Mouse (Mus musculus): Measurements from ENCODE around the gene Sf3b3.
"Not testable (repeated sequence)": the region's sequence is repeated elsewhere in the genome, so short reads cannot be mapped to it uniquely, and the experiment has no call there.

The Sf3b3 gene

DNA sequence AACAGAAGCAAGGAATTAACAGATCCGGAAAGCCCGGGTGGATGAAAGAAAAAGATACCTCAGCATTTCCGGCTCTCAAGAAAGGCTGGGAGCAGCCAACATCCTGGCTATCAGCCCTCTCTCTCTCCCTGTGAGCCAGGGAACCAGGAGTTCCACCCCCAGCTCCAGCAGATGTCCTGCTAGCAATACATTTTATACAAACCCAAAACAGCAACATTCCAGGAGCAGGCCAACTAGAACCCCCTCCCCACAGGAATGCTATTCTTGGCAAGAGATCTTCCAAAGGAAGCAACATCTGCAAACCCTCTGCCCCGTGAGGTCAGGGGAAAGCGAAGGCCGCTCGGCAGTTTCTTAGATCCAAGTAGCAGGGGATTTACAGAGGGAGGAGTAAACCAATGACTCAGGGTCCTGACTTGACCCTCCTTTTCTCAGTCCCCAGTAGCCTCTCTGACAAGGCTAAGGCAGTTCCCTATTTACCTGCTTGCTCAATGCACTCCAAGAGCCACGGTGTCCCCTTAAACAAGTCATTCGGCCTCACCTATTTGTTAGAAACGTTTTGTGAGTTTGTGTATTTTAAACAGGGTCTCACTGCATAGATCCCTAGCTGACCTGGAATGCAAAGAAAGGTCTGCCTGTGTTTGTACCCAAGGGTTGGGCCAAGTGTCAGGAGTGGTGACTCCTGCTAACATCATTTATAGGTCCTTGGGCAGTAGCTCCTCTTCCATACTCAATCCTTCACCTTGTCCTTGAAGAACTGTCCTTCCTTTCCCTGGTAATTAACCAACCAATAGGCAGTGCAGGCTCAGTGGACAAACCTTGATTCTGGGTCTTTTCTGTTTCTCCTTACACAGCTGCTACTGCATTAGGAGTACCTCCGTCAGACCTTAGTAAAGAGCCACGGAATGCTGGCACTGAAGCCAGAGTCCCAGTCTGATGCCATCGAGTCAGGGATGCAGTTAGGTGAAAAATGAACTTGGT is 37.8 kb downstream of the Sf3b3 start:
- DNase-seq (ENCODE audit: low read depth, low spot score), result peak; percentile 7

DNA sequence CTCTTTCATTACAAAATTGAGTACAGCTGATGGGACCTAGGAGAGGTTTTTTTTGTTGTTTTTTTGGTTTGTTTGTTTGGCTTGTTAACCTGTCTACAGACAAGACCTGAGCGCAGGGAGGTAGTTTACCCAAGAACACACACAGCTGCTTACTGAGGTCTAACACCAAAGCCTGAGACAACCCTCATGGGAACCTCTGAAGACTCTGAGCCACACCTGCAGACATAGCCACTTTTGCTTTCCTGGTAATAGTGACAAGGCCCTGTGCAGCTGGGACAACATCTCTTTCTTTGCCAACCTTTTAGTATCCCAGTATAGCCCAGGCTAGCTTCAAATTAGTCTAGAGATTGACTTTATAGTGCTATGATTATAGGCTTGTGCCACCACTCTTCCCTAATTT is 40.4 kb downstream of the Sf3b3 start:
- DNase-seq (ENCODE audit: low read depth, low spot score), result no peak

- DNase-seq (ENCODE audit: low read depth, low spot score), result no peak
These were observed 40.9 kb downstream of the Sf3b3 start, which contains the start of gene Il34 for GRCm38 (mm10) chr8:110805669-110806068. Gene Il34 (minus strand): TSS chr8:110805924.

DNA sequence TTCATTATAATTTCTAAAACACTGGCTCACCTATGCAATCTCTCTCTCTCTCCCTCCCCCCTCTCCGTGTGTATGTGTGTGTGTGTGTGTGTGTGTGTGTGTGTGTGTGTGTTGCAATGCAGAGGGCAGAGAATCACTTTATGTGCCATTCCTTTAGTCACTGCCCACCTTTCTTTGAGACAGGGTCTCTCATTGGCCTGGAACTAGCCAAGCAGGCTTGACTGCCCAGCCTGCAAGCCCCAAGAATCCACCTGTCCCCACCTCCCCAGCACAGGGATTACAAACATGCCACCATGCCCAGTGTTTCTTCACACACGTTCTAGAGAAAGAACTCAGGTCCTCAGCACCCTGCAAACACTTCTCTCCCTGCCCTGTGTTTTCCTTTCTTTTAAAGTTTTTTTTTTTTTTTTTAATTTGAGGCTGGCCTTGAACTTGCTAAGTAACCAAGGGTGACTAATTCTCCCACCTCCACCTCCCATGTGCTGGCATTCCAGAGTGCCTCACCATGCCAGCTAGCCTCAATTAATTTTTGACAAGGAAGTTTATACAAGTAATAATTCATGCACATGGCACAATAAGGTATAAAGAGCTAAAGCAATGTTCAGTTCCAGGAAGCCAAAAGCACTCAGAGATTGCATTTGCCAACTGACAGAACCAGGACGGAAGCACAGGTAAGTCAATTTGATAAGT is 41.6 kb downstream of the Sf3b3 start:
- no peak for DNase-seq (ENCODE audit: low read depth, low spot score)

DNA sequence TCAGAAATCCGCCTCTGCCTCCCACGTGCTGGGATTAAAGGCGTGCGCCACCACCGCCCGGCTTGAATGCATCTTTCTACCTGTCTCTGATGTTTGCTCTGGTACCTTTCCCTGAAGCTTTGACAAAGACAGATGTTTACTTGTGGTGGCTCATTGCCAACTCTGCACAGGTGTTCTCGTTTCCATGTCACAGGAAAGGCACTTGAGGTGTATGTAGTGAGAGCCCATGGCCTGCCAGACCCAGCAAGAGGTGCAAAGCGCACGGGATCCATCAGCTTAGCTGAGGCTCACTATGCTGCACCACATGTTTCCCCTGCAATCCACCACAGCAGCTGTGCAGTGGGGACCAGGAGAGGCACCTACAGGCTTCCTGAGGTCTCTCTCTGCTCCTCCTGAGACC is 42.7 kb downstream of the Sf3b3 start:
- DNase-seq (ENCODE audit: low read depth, low spot score), result no peak

GRCm38 (mm10) chr8:110802988-110803387 is 43.6 kb downstream of the Sf3b3 start:
- no peak for DNase-seq (ENCODE audit: low read depth, low spot score)

- no peak for DNase-seq (ENCODE audit: low read depth, low spot score)
These were observed 49.5 kb downstream of the Sf3b3 start for GRCm38 (mm10) chr8:110797086-110797485.

GRCm38 (mm10) chr8:110794363-110794965 is 52.1 kb downstream of the Sf3b3 start:
- DNase-seq (ENCODE audit: low read depth, low spot score), result no peak

GRCm38 (mm10) chr8:110793936-110794335 is 52.7 kb downstream of the Sf3b3 start:
- no peak for DNase-seq (ENCODE audit: low read depth, low spot score)

DNA sequence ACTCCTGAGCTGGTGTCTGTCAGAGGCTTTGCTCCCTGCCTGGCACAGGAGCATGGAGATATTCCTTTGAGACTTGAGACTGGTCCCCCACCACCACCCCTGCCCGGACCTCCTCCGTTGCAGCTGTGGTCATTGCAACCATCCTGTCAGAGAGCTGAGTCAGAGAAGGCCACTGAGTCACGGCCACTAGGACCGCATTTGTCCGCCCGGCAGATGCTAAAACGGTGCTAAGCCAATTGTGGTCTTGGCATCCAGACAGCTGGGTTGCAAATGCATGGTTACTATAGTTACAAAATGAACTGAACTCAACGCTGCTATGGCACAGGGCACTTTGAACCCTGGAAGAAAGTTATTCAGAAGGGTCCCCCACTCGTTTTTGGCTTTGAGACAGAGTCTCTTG is 53.1 kb downstream of the Sf3b3 start:
- DNase-seq (ENCODE audit: low read depth, low spot score), result no peak

- no peak for DNase-seq (ENCODE audit: low read depth, low spot score)
These were observed 53.9 kb downstream of the Sf3b3 start for GRCm38 (mm10) chr8:110792574-110793200.

DNA sequence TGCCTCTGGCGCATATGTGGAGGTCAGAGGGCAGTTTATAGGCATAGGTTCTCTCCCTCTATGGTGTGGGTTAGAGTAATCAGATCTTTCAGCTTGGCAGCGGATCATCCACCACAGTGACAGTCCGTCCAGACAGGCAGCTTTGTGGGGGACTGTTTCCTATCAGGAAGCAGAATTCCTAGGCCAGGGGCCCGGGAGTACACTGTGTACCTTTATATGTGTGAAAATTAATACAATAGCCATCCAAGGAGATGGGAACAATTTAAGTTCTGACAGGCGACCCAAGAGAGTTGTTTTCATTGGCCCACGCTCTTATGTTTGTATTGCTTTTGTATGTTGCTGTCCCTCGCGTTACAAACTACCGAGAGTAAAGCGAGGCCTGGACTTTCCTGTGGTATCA is 55.4 kb downstream of the Sf3b3 start:
- no peak for DNase-seq (ENCODE audit: low read depth, low spot score)

GRCm38 (mm10) chr8:110790270-110790669 is 56.3 kb downstream of the Sf3b3 start:
- no peak for DNase-seq (ENCODE audit: low read depth, low spot score)

DNA sequence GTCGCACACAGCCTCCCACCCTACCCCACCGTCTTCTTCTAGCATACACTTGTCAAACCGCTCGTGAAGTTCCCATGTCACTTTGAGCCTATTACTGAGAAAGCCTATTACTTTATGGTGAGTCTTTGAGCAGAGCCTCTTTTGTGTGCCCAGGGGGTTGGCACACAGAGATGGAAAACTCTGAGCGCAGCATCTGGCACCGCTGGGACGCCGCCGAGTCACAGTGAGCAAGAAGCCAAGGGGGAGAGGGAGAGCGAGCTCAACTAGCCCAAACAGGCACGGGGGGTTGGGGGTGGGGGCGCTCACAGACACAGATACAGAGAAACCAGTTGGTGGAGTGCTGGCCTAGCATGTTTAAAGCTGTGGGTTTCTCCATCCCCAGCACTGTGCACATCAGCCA is 57.0 kb downstream of the Sf3b3 start:
- no peak for DNase-seq (ENCODE audit: low read depth, low spot score)

GRCm38 (mm10) chr8:110788981-110789380 is 57.6 kb downstream of the Sf3b3 start:
- DNase-seq (ENCODE audit: low read depth, low spot score), result no peak

GRCm38 (mm10) chr8:110787411-110787954 is 59.1 kb downstream of the Sf3b3 start:
- DNase-seq (ENCODE audit: low read depth, low spot score), result no peak

DNA sequence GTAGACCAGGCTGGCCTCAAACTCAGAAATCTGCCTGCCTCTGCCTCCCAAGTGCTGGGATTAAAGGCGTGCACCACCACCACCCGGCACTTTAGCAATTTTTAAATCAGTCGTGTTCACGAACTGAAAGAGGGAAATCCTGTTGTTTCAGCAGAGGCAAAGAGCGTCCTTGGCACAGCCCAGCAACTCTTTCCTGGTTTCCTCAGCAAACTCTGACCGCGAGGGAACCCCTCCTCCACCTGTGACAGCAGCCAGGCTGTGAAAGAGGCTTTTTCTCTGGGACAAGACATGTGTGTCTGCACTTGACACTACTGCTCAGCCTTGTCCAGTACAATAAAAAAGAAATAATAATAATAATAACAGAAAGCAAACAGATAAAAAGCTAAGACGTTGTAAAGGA is 59.7 kb downstream of the Sf3b3 start:
- no peak for DNase-seq (ENCODE audit: low read depth, low spot score)

GRCm38 (mm10) chr8:110786501-110786900 is 60.1 kb downstream of the Sf3b3 start:
- not testable (repeated sequence) for DNase-seq (ENCODE audit: low read depth, low spot score)

DNA sequence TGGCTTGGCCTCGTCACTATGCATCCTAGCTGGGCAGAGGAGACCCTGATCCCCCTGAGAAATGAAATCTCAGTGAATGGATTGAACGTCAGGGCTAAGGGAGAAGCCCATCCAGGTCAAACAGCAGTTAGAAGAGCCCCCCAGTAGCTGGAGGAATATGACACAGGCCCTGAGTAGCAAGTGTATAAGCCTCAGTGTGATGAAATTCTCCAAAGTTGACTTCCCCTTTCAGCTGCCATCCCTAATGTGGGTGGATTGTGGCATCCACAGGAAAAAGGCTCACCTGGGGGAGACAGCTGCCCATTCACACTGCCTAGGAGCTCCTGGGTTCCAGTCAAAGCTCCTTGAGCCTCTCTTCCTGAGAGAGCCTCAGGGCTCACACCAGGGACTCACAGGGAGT is 61.2 kb downstream of the Sf3b3 start:
- DNase-seq (ENCODE audit: low read depth, low spot score), result no peak

GRCm38 (mm10) chr8:110779924-110780718 is 66.5 kb downstream of the Sf3b3 start:
- DNase-seq (ENCODE audit: low read depth, low spot score), result no peak

DNA sequence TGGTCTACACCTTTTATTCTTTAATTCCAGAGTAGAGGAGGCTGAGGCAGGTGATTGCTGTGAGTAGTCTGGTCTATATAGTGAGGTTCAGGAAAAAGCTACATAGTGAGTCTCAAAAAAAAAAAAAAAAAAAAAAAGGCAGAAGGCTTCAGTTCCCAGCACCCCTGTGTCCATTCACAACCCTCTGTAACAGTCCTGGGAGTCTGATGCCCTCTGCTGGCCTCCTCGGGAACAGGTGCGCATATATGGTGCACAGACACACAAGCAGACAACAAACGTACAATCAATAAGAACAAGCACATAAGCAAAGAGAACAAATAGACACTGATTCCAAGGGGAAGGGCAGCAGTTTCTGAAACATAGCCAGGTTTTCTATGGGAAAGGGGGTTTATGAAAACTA is 70.3 kb downstream of the Sf3b3 start:
- DNase-seq (ENCODE audit: low read depth, low spot score), result no peak
